Mouse (Mus musculus): ENCODE results near the gene B3gnt7.
"Not testable (repeated sequence)": the region's sequence is repeated elsewhere in the genome, so short reads cannot be mapped to it uniquely, and the experiment has no call there.

B3gnt7 gene

GRCm38 (mm10) chr1:86301221-86302091 is 1.2 kb upstream of the B3gnt7 start:
- in situ Hi-C loops (cut with MboI, MseI), result no loop called here

GRCm38 (mm10) chr1:86303063-86303872 is 636 bp downstream of the B3gnt7 start:
- in situ Hi-C loops (cut with MboI, MseI), result no loop called here

GRCm38 (mm10) chr1:86303873-86304250 is 1.2 kb downstream of the B3gnt7 start:
- in situ Hi-C loops (cut with MboI, MseI), result no loop called here

GRCm38 (mm10) chr1:86306686-86307085 is 4.1 kb downstream of the B3gnt7 start:
- in situ Hi-C loops (cut with MboI, MseI), result no loop called here

GRCm38 (mm10) chr1:86307177-86307762 is 4.6 kb downstream of the B3gnt7 start:
- in situ Hi-C loops (cut with MboI, MseI), result no loop called here

GRCm38 (mm10) chr1:86307871-86308641 is 5.4 kb downstream of the B3gnt7 start:
- in situ Hi-C loops (cut with MboI, MseI), result no loop called here

GRCm38 (mm10) chr1:86309270-86309833 is 6.7 kb downstream of the B3gnt7 start:
- in situ Hi-C loops (cut with MboI, MseI), result no loop called here

GRCm38 (mm10) chr1:86310536-86311310 is 8.1 kb downstream of the B3gnt7 start:
- in situ Hi-C loops (cut with MboI, MseI), result loop anchor here in 1 of 2 experiments (5.0 kb wide), 1 partner anchor 103 kb away; no protein-coding TSS in a partner anchor

- in situ Hi-C loops (cut with MboI, MseI), result loop anchor here in 1 of 2 experiments (5.0 kb wide), 1 partner anchor 104 kb away; no protein-coding TSS in a partner anchor
Measured at GRCm38 (mm10) chr1:86311467-86312005, 8.9 kb downstream of the B3gnt7 start.

- in situ Hi-C loops (cut with MboI, MseI), result loop anchor here in 1 of 2 experiments (5.0 kb wide), 1 partner anchor 105 kb away; no protein-coding TSS in a partner anchor
Measured at GRCm38 (mm10) chr1:86312269-86312668, 9.6 kb downstream of the B3gnt7 start.

- in situ Hi-C loops (cut with MboI, MseI), result loop anchor here in 1 of 2 experiments (5.0 kb wide), 1 partner anchor 106 kb away; no protein-coding TSS in a partner anchor
Measured at GRCm38 (mm10) chr1:86313096-86313771, 10.6 kb downstream of the B3gnt7 start.

- in situ Hi-C loops (cut with MboI, MseI), result loop anchor here in 1 of 2 experiments (5.0 kb wide), 1 partner anchor 106 kb away; no protein-coding TSS in a partner anchor
Measured at GRCm38 (mm10) chr1:86313772-86314125, 11.1 kb downstream of the B3gnt7 start.

GRCm38 (mm10) chr1:86320822-86321413 is 18.3 kb downstream of the B3gnt7 start:
- in situ Hi-C loops (cut with MboI, MseI), result no loop called here

GRCm38 (mm10) chr1:86336330-86336729 is 33.7 kb downstream of the B3gnt7 start:
- in situ Hi-C loops (cut with MboI, MseI), result loop anchor here (5.0 to 10.0 kb wide), 3 partner anchors 119 to 154 kb away; no protein-coding TSS in a partner anchor

- in situ Hi-C loops (cut with MboI, MseI), result loop anchor here (5.0 to 10.0 kb wide), 3 partner anchors 122 to 157 kb away; no protein-coding TSS in a partner anchor
Measured at GRCm38 (mm10) chr1:86339156-86339812, 36.7 kb downstream of the B3gnt7 start.

- in situ Hi-C loops (cut with MboI, MseI), result not testable (repeated sequence)
Measured at GRCm38 (mm10) chr1:86341096-86341495, 38.5 kb downstream of the B3gnt7 start.

GRCm38 (mm10) chr1:86342371-86342770 is 39.7 kb downstream of the B3gnt7 start:
- in situ Hi-C loops (cut with MboI, MseI), result no loop called here
